Mouse (Mus musculus) liver, embryonic 13.5 days (tissue): ENCODE measurements around the gene Rab35. TPM values are rescaled to one million over a fixed set of nuclear protein-coding genes. Genes with fewer than 3 reads are reported as not detected.
A peak's percentile ranks its signal among the peaks of the same experiment; 100 is the strongest.

Experiments used
- ATAC-seq: fragments of 200-750 bp; cut with Nextera tagmentation; 2 replicates; pipeline ENCODE4 v1.8.0; 2017; ENCODE audit warnings: low read depth, mild to moderate bottlenecking, moderate number of reproducible peaks, moderate library complexity
- DNase-seq: peaks from one replicate; pipeline ENCODE4 v3.0.0; 2022
- H3K27ac ChIP-seq: fragments of 300-500 bp; sonication (generic); 2 replicates; pipeline ENCODE4 v1.5.1; 2015; ENCODE audit warnings: moderate library complexity, mild to moderate bottlenecking, inconsistent platforms
- H3K27me3 ChIP-seq: fragments of 300-500 bp; sonication (generic); 2 replicates; pipeline ENCODE4 v1.6.1; 2015; ENCODE audit warnings: mild to moderate bottlenecking, inconsistent platforms
- H3K36me3 ChIP-seq: fragments of 300-500 bp; sonication (generic); 2 replicates; pipeline ENCODE4 v1.6.1; 2015; ENCODE audit warnings: mild to moderate bottlenecking, inconsistent platforms
- H3K4me1 ChIP-seq: fragments of 300-500 bp; sonication (generic); replicated peaks from 2 replicates; pipeline ENCODE4 v1.6.1; 2015; ENCODE audit warnings: inconsistent platforms
- H3K4me2 ChIP-seq: fragments of 300-500 bp; sonication (generic); 2 replicates; pipeline ENCODE4 v1.6.1; 2015; ENCODE audit warnings: inconsistent platforms, mild to moderate bottlenecking, moderate library complexity
- H3K4me3 ChIP-seq: fragments of 300-500 bp; sonication (generic); replicated peaks from 2 replicates; pipeline ENCODE4 v1.5.1; 2015; ENCODE audit warnings: mild to moderate bottlenecking, inconsistent platforms
- H3K9ac ChIP-seq: fragments of 300-500 bp; sonication (generic); 2 replicates; pipeline ENCODE4 v1.6.1; 2015; ENCODE audit warnings: mild to moderate bottlenecking, inconsistent platforms
- H3K9me3 ChIP-seq: fragments of 300-500 bp; sonication (generic); replicated peaks from 2 replicates; pipeline ENCODE4 v1.6.1; 2016; ENCODE audit warnings: inconsistent platforms
- WGBS: fragments of 180-500 bp; shearing (Covaris S2); methylation state at CpG from one replicate; pipeline ENCODE4 v1.1.7; 2015; ENCODE audit not compliant: insufficient replicate concordance; 5-methylcytosine and 5-hydroxymethylcytosine counted together
- polyA plus RNA-seq: library from polyadenylated mRNA; unstranded; fragments of >200 nt; fragmentation: Nextera tagmentation; extraction: Ambion mirVana; gene quantifications from 2 replicates; pipeline ENCODE4 v1.2.1, GENCODE M21; 2015

The Rab35 gene
- polyA plus RNA-seq, 1 experiment from 2014 or later: 16.7 TPM

GRCm38 (mm10) chr5:115623694-115624440 lies 7.8 kb upstream of the Rab35 start:
- Histone ChIP-seq H3K27ac (peak overlapping the region; percentile 69), H3K36me3 (peaks cover 37% of the 10 kb centered on the region), H3K27me3 (no peaks in the 10 kb centered on the region), H3K4me1 (peaks cover 59% of the 10 kb centered on the region), H3K9me3 (no peaks in the 10 kb centered on the region), H3K4me2 (no peak overlapping the region), H3K9ac (no peak overlapping the region), H3K4me3 (no peak overlapping the region)
- DNase-seq (no peak), ATAC-seq (no peak)
- WGBS: 52% methylated on average over 9 of the region's 9 CpGs

- ATAC-seq: peak; percentile 97
- H3K4me3 ChIP-seq: peak overlapping the region; percentile 42
- H3K27ac ChIP-seq: peak overlapping the region; percentile 99
- peaks cover 80% of the 10 kb centered on the region for H3K4me1 ChIP-seq
- peak overlapping the region; percentile 71 for H3K4me2 ChIP-seq
- 27% methylated on average over 10 of the region's 10 CpGs for WGBS
- H3K9ac ChIP-seq: peak overlapping the region; percentile 72
- no peaks in the 10 kb centered on the region for H3K27me3 ChIP-seq
- DNase-seq: peak; percentile 77
- H3K36me3 ChIP-seq: peaks cover 12% of the 10 kb centered on the region
- H3K9me3 ChIP-seq: no peaks in the 10 kb centered on the region
These were observed 5.3 kb upstream of the Rab35 start for GRCm38 (mm10) chr5:115626237-115626886.

- Histone ChIP-seq H3K9me3 (no peaks in the 10 kb centered on the region), H3K36me3 (peaks cover under 1% of the 10 kb centered on the region; the same call in 1 of the 2 replicates), H3K4me2 (no peak overlapping the region), H3K27me3 (no peaks in the 10 kb centered on the region), H3K9ac (peak overlapping the region; percentile 69; the same call in 1 of the 2 replicates), H3K27ac (peak overlapping the region; percentile 99), H3K4me3 (no peak overlapping the region), H3K4me1 (peaks cover 80% of the 10 kb centered on the region)
- DNase-seq (no peak), ATAC-seq (no peak)
- WGBS: 26% methylated on average over 8 of the region's 8 CpGs
These were observed 3.6 kb upstream of the Rab35 start for GRCm38 (mm10) chr5:115628083-115628482.

DNA sequence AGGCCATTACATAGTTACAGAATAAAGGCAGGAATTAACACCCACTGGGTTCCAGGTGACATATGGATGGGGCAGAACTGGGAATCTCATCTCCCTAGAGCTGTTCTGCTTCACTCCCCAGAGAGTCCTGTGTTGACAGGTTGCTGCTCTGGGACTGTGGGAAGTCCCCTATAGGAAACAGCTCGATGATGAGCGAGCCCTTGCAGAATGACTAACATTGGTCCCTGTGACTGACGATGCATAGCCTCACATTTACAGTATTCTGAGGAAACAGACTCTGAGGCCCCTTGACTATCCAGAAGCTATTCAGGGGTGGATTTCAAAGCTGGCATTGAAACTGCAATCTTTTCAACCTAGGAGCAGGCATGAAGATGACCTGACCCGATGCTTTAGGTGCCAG lies 2.0 kb upstream of the Rab35 start:
- no peak for ATAC-seq
- WGBS: 80% methylated on average over 4 of the region's 4 CpGs
- Histone ChIP-seq H3K36me3 (peaks cover 10% of the 10 kb centered on the region), H3K9ac (peak overlapping the region; percentile 36; the same call in 1 of the 2 replicates), H3K9me3 (no peaks in the 10 kb centered on the region), H3K27me3 (no peaks in the 10 kb centered on the region), H3K4me1 (peaks cover 82% of the 10 kb centered on the region), H3K4me3 (no peak overlapping the region), H3K4me2 (peak overlapping the region; percentile 12; the same call in 1 of the 2 replicates), H3K27ac (peak overlapping the region; percentile 99; the same call in 1 of the 2 replicates)
- DNase-seq: no peak

DNA sequence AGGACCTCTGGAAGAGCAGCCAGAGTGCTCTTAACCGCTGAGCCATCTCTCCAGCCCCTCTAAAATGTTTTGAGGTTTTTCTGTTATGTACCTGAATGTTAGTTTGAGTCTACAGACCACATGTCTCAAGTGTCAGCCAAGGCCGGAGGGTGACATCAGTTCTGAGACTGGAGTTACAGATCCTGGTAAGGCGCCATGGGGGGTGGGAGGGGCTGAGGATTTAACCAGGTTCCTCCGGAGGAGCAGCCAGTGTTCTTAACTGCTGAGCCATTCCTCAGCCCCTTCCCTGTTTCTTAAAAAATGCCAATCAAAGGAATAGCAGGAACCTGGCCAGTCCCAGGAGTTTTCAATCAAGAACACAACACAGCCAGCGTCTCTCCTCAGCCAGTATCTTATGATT lies 1.4 kb upstream of the Rab35 start:
- peak overlapping the region; percentile 98 for H3K9ac ChIP-seq
- WGBS: 63% methylated on average over 5 of the region's 5 CpGs

DNA sequence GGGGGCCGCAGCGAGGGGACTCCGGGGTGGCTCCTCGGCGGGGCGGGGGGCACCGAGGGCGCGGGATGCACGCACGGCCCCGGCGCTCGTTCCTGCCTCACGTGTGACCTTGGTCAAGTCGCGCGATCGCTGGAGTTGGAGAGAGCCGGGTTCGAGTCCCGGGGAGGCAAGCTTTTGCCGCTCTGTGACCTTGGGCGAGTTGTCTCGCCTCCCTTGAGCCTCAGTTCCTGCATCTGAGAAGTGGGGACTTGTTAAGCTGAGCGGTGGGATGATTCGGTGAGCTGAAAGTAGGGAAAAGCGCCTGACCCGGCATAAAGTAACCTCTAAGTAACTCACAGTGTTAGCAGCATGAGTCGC lies 628 bp downstream of the Rab35 start:
- H3K36me3 ChIP-seq: peaks cover 34% of the 10 kb centered on the region
- peaks cover 84% of the 10 kb centered on the region for H3K4me1 ChIP-seq
- H3K4me3 ChIP-seq: peak overlapping the region; percentile 96
- peak overlapping the region; percentile 98 for H3K9ac ChIP-seq
- DNase-seq: peak; percentile 53
- ATAC-seq: no peak
- H3K27ac ChIP-seq: peak overlapping the region; percentile 97
- WGBS: under 1% methylated on average over 25 of the region's 30 CpGs
- peak overlapping the region; percentile 88 for H3K4me2 ChIP-seq
- no peaks in the 10 kb centered on the region for H3K9me3 ChIP-seq
- H3K27me3 ChIP-seq: no peaks in the 10 kb centered on the region

More for the DNA sequence above, 1.4 kb upstream of the Rab35 start:
- no peak for DNase-seq
- peaks cover 17% of the 10 kb centered on the region for H3K36me3 ChIP-seq
- peak overlapping the region; percentile 96 for H3K4me3 ChIP-seq
- H3K4me2 ChIP-seq: peak overlapping the region; percentile 80
- H3K9me3 ChIP-seq: no peaks in the 10 kb centered on the region
- peaks cover 82% of the 10 kb centered on the region for H3K4me1 ChIP-seq
- no peaks in the 10 kb centered on the region for H3K27me3 ChIP-seq
- H3K27ac ChIP-seq: peak overlapping the region; percentile 97
- ATAC-seq: no peak

- Histone ChIP-seq H3K36me3 (peaks cover 42% of the 10 kb centered on the region), H3K27me3 (no peaks in the 10 kb centered on the region), H3K9ac (peak overlapping the region; percentile 98), H3K4me3 (peak overlapping the region; percentile 96), H3K9me3 (no peaks in the 10 kb centered on the region), H3K4me2 (peak overlapping the region; percentile 88), H3K27ac (peak overlapping the region; percentile 97), H3K4me1 (peaks cover 82% of the 10 kb centered on the region)
- no peak for DNase-seq
- no peak for ATAC-seq
- WGBS: 51% methylated on average over 4 of the region's 4 CpGs
These were observed 1.4 kb downstream of the Rab35 start for GRCm38 (mm10) chr5:115633060-115633459.

- DNase-seq: peak; percentile 70
- 52% methylated on average over 8 of the region's 8 CpGs for WGBS
- peaks cover 72% of the 10 kb centered on the region for H3K4me1 ChIP-seq
- peak overlapping the region; percentile 88 for H3K4me2 ChIP-seq
- H3K4me3 ChIP-seq: peak overlapping the region; percentile 96
- no peaks in the 10 kb centered on the region for H3K27me3 ChIP-seq
- ATAC-seq: peak; percentile 58
- H3K27ac ChIP-seq: peak overlapping the region; percentile 97
- H3K36me3 ChIP-seq: peaks cover 51% of the 10 kb centered on the region
- H3K9ac ChIP-seq: peak overlapping the region; percentile 98
- H3K9me3 ChIP-seq: no peaks in the 10 kb centered on the region
These were observed 2.3 kb downstream of the Rab35 start for GRCm38 (mm10) chr5:115634046-115634445.

- Histone ChIP-seq H3K4me1 (peaks cover 59% of the 10 kb centered on the region), H3K36me3 (peaks cover 66% of the 10 kb centered on the region), H3K27ac (peak overlapping the region; percentile 97), H3K4me2 (peak overlapping the region; percentile 88), H3K9ac (peak overlapping the region; percentile 98), H3K27me3 (no peaks in the 10 kb centered on the region), H3K4me3 (0 out of 2 replicates have a peak overlapping the region, but pooled peaks have one; percentile 6), H3K9me3 (no peaks in the 10 kb centered on the region)
- WGBS: 50% methylated on average over 6 of the region's 6 CpGs
- DNase-seq: no peak
- ATAC-seq: no peak
These were observed 3.8 kb downstream of the Rab35 start for GRCm38 (mm10) chr5:115635536-115635935.

GRCm38 (mm10) chr5:115644192-115644591 lies 12.5 kb downstream of the Rab35 start:
- Histone ChIP-seq H3K27me3 (no peaks in the 10 kb centered on the region), H3K27ac (no peak overlapping the region), H3K4me2 (no peak overlapping the region), H3K9ac (no peak overlapping the region), H3K9me3 (no peaks in the 10 kb centered on the region), H3K36me3 (peaks cover 88% of the 10 kb centered on the region), H3K4me1 (0 out of 2 replicates have a peak, but pooled peaks cover 3% of the 10 kb centered on the region), H3K4me3 (no peak overlapping the region)
- DNase-seq: no peak
- no peak for ATAC-seq
- WGBS: 85% methylated on average over 9 of the region's 9 CpGs

- WGBS: 77% methylated on average over 3 of the region's 3 CpGs
These were observed 17.2 kb downstream of the Rab35 start for GRCm38 (mm10) chr5:115648876-115649275.

More at GRCm38 (mm10) chr5:115648876-115649275, 17.2 kb downstream of the Rab35 start:
- Histone ChIP-seq H3K9ac (no peak overlapping the region), H3K4me1 (peaks cover 20% of the 10 kb centered on the region), H3K9me3 (no peaks in the 10 kb centered on the region), H3K4me2 (no peak overlapping the region), H3K4me3 (no peak overlapping the region), H3K36me3 (peaks cover 41% of the 10 kb centered on the region), H3K27me3 (no peaks in the 10 kb centered on the region), H3K27ac (no peak overlapping the region)
- DNase-seq: no peak
- ATAC-seq: no peak
